Mouse (Mus musculus): Measurements from ENCODE around the gene Ndufc2. TPM values are rescaled to one million over a fixed set of nuclear protein-coding genes. Genes with fewer than 3 reads are reported as not detected.
"Not testable (repeated sequence)": the region's sequence is repeated elsewhere in the genome, so short reads cannot be mapped to it uniquely, and the experiment has no call there.

Gene Ndufc2
- total RNA-seq, 1 experiment from 2014 or later: 210 TPM

- ATAC-seq (replicated peaks; ENCODE audit: low read depth, poor library complexity, severe bottlenecking): no peak
These were observed 21.3 kb downstream of the Ndufc2 start for GRCm38 (mm10) chr7:97420958-97421651.

DNA sequence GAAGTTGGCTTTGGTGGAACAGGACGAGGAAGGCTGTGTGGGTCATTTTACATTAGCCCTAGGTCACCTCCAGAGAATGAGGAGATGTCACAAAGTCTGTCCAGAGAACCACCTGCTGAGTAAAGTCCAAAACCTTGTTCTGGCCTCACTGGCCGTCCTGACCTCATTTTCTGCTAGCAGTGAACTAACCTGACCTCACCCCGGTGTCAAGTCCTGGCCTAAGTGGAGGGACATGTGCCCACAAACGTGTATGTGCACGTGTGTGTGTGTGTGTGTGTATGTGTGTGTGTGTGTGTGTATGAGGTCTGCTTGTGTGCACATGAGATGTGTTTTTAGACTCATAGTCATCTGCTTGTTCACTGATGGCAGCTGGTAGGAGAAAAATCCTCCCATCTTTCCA lies 24.0 kb downstream of the Ndufc2 start:
- ATAC-seq (replicated peaks; ENCODE audit: low read depth, poor library complexity, severe bottlenecking): no peak

GRCm38 (mm10) chr7:97424621-97425245 lies 24.9 kb downstream of the Ndufc2 start:
- ATAC-seq (replicated peaks; ENCODE audit: low read depth, poor library complexity, severe bottlenecking): peak; percentile 94

GRCm38 (mm10) chr7:97426566-97426965 lies 26.8 kb downstream of the Ndufc2 start:
- no peak for ATAC-seq (replicated peaks; ENCODE audit: low read depth, poor library complexity, severe bottlenecking)

DNA sequence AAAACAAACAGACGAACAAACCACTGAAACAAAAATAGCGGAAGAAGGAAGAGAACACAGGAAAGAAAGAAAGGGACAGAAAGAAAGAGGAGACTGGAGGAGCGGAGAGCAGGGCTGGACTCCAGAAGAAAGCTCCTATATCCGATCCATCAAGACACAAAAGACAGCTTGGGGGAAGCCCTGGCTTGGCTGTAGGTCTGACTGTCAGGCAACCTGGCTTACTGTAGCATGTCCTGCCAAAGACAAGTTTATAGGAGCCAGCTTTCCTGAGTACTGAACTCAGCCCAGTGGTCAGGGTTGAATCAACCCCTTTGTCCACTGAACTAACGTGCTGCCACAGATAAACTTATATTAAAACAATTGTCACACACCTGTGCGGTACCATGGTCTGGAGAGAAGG lies 27.5 kb downstream of the Ndufc2 start:
- no peak for ATAC-seq (replicated peaks; ENCODE audit: low read depth, poor library complexity, severe bottlenecking)

GRCm38 (mm10) chr7:97427778-97428420 lies 28.1 kb downstream of the Ndufc2 start:
- ATAC-seq (replicated peaks; ENCODE audit: low read depth, poor library complexity, severe bottlenecking): no peak

DNA sequence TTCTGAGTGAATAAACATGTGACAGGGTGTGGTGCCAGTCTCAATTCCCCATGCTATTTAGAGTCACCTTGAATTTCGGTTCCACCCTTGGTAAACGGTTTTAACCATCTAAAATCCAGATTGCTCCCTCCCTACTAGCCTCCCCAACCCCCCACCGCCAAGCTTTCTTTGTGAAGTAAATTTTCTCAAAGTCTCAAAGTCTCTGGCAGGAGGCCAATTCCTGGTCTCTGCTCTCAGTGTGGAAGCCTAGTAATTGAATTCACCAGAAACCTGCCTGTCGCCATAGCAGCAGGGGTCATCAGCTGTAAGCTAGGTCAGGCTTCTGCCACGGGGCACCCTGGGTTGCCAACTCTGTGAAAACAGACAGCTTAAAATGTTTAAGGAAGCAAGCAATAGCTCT lies 29.9 kb downstream of the Ndufc2 start:
- ATAC-seq (replicated peaks; ENCODE audit: low read depth, poor library complexity, severe bottlenecking): peak; percentile 19; the same call in 1 of the 2 replicates

DNA sequence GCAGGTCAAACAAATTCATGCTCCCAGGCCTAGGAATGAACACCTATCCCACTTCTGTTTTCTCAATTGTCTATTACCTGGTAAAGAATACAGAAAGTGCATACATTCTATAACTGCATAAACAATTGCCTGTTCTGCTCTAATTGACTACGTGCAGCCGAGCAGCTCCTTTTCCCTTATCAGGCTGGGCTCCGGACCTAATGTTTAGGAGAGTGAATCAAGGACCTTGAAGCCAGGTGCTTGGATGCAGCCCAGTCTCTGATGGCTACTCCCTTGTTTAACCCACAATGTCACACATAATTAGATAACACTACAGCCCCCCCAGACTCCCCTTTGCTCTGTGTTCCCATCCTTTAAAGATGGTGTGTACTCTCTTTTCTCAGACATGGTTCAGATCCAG lies 33.7 kb downstream of the Ndufc2 start:
- ATAC-seq (replicated peaks; ENCODE audit: low read depth, poor library complexity, severe bottlenecking): not testable (repeated sequence)

DNA sequence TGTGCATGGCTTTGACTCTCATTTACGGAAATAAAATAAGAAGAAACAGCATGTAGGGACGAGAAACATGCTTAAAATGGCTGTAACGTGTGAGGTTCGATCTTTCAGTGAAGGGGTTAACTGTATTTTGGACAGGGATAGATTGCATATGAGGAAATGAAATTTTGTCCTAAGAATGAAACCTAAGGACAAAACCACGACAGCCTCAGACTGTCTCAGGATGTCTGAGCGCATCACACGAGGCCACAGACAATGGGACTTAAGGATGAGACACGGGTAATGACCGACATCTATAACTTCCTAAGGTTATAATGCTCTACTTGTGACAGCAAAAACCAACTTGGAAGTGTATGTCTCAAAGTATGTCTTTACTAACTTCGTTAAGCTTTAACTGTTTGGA lies 34.7 kb downstream of the Ndufc2 start:
- peak; percentile 56; the same call in 1 of the 2 replicates for ATAC-seq (replicated peaks; ENCODE audit: low read depth, poor library complexity, severe bottlenecking)

GRCm38 (mm10) chr7:97438986-97439385 lies 39.2 kb downstream of the Ndufc2 start:
- ATAC-seq (replicated peaks; ENCODE audit: low read depth, poor library complexity, severe bottlenecking): no peak

DNA sequence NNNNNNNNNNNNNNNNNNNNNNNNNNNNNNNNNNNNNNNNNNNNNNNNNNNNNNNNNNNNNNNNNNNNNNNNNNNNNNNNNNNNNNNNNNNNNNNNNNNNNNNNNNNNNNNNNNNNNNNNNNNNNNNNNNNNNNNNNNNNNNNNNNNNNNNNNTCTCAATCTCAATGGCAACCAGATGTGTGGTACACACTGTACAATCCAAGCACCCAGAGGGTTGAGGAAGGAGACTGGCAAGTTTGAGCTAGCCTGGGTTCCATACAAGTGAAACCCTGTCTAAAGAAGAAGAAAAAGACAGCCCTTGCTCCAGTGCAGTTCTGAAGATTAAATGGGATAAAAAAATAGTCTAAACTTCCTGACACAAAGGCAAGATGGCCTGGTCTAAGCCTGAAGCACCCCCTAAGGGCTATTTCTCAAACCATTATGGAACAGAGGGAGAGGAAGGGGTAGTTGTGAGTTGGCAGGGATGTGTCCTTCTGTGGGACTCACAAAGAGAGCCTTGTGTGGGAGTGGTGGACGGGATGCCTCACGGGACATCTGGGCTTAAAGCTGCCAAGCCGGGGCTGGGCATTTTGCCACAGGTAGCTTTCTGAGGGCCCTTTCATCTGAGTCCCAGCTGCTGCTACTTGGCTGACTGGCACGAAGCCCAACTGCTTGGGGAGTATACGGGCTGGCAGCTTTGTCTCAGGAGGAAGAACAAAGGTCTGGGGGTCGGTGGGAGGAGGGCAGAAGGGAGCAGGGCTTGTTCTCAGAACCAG lies 46.5 kb downstream of the Ndufc2 start:
- no peak; the same call in 1 of the 2 replicates for ATAC-seq (replicated peaks; ENCODE audit: low read depth, poor library complexity, severe bottlenecking)

- ATAC-seq (replicated peaks; ENCODE audit: low read depth, poor library complexity, severe bottlenecking): no peak
These were observed 47.3 kb downstream of the Ndufc2 start for GRCm38 (mm10) chr7:97447050-97447531.

- ATAC-seq (replicated peaks; ENCODE audit: low read depth, poor library complexity, severe bottlenecking): not testable (repeated sequence)
These were observed 51.2 kb downstream of the Ndufc2 start, which contains the start of gene Kctd14 for GRCm38 (mm10) chr7:97451023-97451422. TSS of gene Kctd14 (plus strand) at chr7:97451323.

DNA sequence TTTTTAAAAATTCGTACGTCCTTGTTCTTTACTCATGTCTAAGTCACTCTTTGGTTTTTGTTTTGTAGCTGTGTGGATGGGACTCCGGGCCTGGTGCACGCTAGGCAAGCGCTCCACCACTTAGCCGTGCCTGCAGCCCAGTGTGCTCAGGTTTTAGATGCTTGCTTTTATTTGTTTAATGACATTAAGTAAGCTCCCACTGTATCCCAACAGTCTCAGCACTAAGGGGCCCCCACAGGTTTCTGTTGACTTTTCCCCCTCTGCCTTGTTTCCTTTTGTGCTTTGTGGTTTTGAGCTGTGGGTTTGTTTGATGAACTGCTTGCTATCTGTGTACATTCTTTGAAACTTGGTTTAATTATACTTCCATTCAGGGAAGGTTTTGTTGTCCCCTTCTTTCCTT lies 52.4 kb downstream of the Ndufc2 start:
- ATAC-seq (replicated peaks; ENCODE audit: low read depth, poor library complexity, severe bottlenecking): peak; percentile 12

- peak; percentile 86 for ATAC-seq (replicated peaks; ENCODE audit: low read depth, poor library complexity, severe bottlenecking)
These were observed 53.5 kb downstream of the Ndufc2 start for GRCm38 (mm10) chr7:97453141-97453921.

GRCm38 (mm10) chr7:97454795-97455194 lies 55.0 kb downstream of the Ndufc2 start:
- ATAC-seq (replicated peaks; ENCODE audit: low read depth, poor library complexity, severe bottlenecking): no peak

DNA sequence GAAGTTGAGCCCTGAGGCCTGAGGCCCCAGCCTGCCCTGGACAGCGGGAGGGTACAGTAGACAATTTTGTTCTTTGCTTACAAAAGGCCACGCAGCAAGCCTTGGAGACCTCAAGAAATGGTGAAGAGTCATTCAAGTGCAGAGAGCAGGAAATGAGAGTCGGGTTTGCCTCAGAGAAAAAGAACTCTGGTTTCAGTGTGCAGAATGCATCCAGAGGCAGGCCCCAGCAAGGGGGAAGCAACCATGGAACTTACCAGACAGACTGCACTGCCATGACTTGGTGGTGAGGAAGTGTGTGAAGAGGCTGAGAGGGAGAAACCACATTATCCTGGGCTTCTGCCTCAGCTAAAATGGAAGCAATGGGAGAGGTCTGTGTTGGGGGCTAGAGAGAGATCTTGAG lies 55.8 kb downstream of the Ndufc2 start:
- ATAC-seq (replicated peaks; ENCODE audit: low read depth, poor library complexity, severe bottlenecking): peak; percentile 24

Data from common myeloid progenitor, adult 5-6 weeks (primary cell).